Mouse (Mus musculus) stomach, postnatal 0 days (tissue): ENCODE results near the gene Hap1. TPM values are rescaled to one million over a fixed set of nuclear protein-coding genes. Genes with fewer than 3 reads are reported as not detected.

ENCODE experiments used
- ATAC-seq: fragments of 200-750 bp; cut with Nextera tagmentation; 2 replicates; pipeline ENCODE4 v1.8.0; 2017; ENCODE audit not compliant: low FRiP score, low TSS enrichment
- DNase-seq: peaks from one replicate; pipeline ENCODE4 v3.0.0-alpha.2; 2016; ENCODE audit warnings: low spot score
- H3K27ac ChIP-seq: fragments of 300-500 bp; sonication (generic); replicated peaks from 2 replicates; pipeline ENCODE4 v1.5.1; 2014; ENCODE audit warnings: mild to moderate bottlenecking, control low read depth
- H3K27me3 ChIP-seq: fragments of 300-500 bp; sonication (generic); 2 replicates; pipeline ENCODE4 v1.6.1; 2014; ENCODE audit warnings: low read length; ENCODE audit not compliant: control insufficient read depth, insufficient read depth
- H3K36me3 ChIP-seq: fragments of 300-500 bp; sonication (generic); 2 replicates; pipeline ENCODE4 v1.6.1; 2014; ENCODE audit warnings: low read length, mixed read lengths; ENCODE audit not compliant: control insufficient read depth, insufficient read depth
- H3K4me1 ChIP-seq: fragments of 300-500 bp; sonication (generic); replicated peaks from 2 replicates; pipeline ENCODE4 v1.6.1; 2014; ENCODE audit warnings: antibody characterized with exemption; ENCODE audit not compliant: control insufficient read depth, insufficient read depth
- H3K4me2 ChIP-seq: fragments of 300-500 bp; sonication (generic); replicated peaks from 2 replicates; pipeline ENCODE4 v1.6.1; 2014; ENCODE audit warnings: low read depth, mild to moderate bottlenecking, control low read depth, moderate library complexity
- H3K4me3 ChIP-seq: fragments of 300-500 bp; sonication (generic); 2 replicates; pipeline ENCODE4 v1.5.1; 2014; ENCODE audit warnings: low read depth, low read length, control low read depth
- H3K9ac ChIP-seq: fragments of 300-500 bp; sonication (generic); 2 replicates; pipeline ENCODE4 v1.6.1; 2014; ENCODE audit warnings: mild to moderate bottlenecking, low read length, control low read depth, mixed read lengths
- H3K9me3 ChIP-seq: fragments of 300-500 bp; sonication (generic); 2 replicates; pipeline ENCODE4 v1.6.1; 2016; ENCODE audit warnings: low read length; ENCODE audit not compliant: control insufficient read depth
- CTCF ChIP-seq: IDR thresholded peaks from 2 replicates; pipeline ENCODE4 v1.5.1; 2016; ENCODE audit warnings: antibody characterized with exemption, low read depth, mild to moderate bottlenecking, moderate library complexity
- EP300 ChIP-seq: optimal IDR thresholded peaks from 2 replicates; pipeline ENCODE3; 2016; ENCODE audit warnings: antibody characterized with exemption
- WGBS: fragments of 180-500 bp; shearing (Covaris S2); extraction: QIAGEN DNeasy Blood & Tissue Kit; methylation state at CpG from one replicate; pipeline ENCODE4 v1.1.7; 2014; 5-methylcytosine and 5-hydroxymethylcytosine counted together
- polyA plus RNA-seq: library from polyadenylated mRNA; unstranded; fragments of >200 nt; fragmentation: Nextera tagmentation; extraction: Ambion mirVana; gene quantifications from 2 replicates; pipeline ENCODE4 v1.2.1, GENCODE M21; 2015

Hap1 gene
- polyA plus RNA-seq, 1 experiment from 2014 or later = 7.9 TPM

GRCm38 (mm10) chr11:100357408-100357807 lies 1.5 kb upstream of the Hap1 start:
- H3K4me3 ChIP-seq = no peak overlapping the region
- no peak overlapping the region for H3K4me2 ChIP-seq
- H3K9me3 ChIP-seq = no peaks in the 10 kb centered on the region
- DNase-seq (no peak), ATAC-seq (no peak)
- no peak overlapping the region for H3K27ac ChIP-seq
- no peaks in the 10 kb centered on the region for H3K4me1 ChIP-seq
- peaks cover 3% of the 10 kb centered on the region; the same call in 1 of the 2 replicates for H3K27me3 ChIP-seq
- H3K9ac ChIP-seq = no peak overlapping the region
- H3K36me3 ChIP-seq = no peaks in the 10 kb centered on the region
- peak; percentile 26; the same call in 1 of the 2 replicates for TF ChIP-seq CTCF
- no peak for TF ChIP-seq EP300
- WGBS = 47% methylated on average over 5 of the region's 5 CpGs

GRCm38 (mm10) chr11:100356819-100357211 lies 887 bp upstream of the Hap1 start:
- peak overlapping the region; percentile 66; the same call in 1 of the 2 replicates for H3K4me3 ChIP-seq
- 21% methylated on average over 9 of the region's 9 CpGs for WGBS
- no peaks in the 10 kb centered on the region for H3K9me3 ChIP-seq
- H3K36me3 ChIP-seq = no peaks in the 10 kb centered on the region
- no peak overlapping the region for H3K27ac ChIP-seq
- TF ChIP-seq EP300 (no peak), CTCF (no peak)
- H3K27me3 ChIP-seq = peaks cover 3% of the 10 kb centered on the region; the same call in 1 of the 2 replicates
- H3K4me1 ChIP-seq = no peaks in the 10 kb centered on the region
- no peak for ATAC-seq
- DNase-seq = no peak
- peak overlapping the region; percentile 100 for H3K4me2 ChIP-seq
- H3K9ac ChIP-seq = no peak overlapping the region

GRCm38 (mm10) chr11:100355151-100355951 lies 577 bp downstream of the Hap1 start:
- Histone ChIP-seq H3K4me1 (no peaks in the 10 kb centered on the region), H3K36me3 (no peaks in the 10 kb centered on the region), H3K27ac (0 out of 2 replicates have a peak overlapping the region, but pooled peaks have one; percentile 24), H3K4me2 (peak overlapping the region; percentile 100), H3K9me3 (no peaks in the 10 kb centered on the region), H3K4me3 (peak overlapping the region; percentile 66), H3K27me3 (peaks cover 3% of the 10 kb centered on the region; the same call in 1 of the 2 replicates), H3K9ac (peak overlapping the region; percentile 61)
- ATAC-seq = peak; percentile 17; the same call in 1 of the 2 replicates
- DNase-seq = peak; percentile 50
- no peak for TF ChIP-seq EP300
- TF ChIP-seq CTCF = no peak
- WGBS = 1% methylated on average over 52 of the region's 54 CpGs

GRCm38 (mm10) chr11:100352076-100352857 lies 3.7 kb downstream of the Hap1 start:
- DNase-seq (no peak), ATAC-seq (no peak)
- Histone ChIP-seq H3K27me3 (peaks cover 3% of the 10 kb centered on the region; the same call in 1 of the 2 replicates), H3K27ac (no peak overlapping the region), H3K4me3 (no peak overlapping the region), H3K4me2 (no peak overlapping the region), H3K9ac (no peak overlapping the region), H3K36me3 (no peaks in the 10 kb centered on the region), H3K9me3 (no peaks in the 10 kb centered on the region), H3K4me1 (no peaks in the 10 kb centered on the region)
- 28% methylated on average over 10 of the region's 10 CpGs for WGBS
- TF ChIP-seq EP300 (no peak), CTCF (peak; percentile 73)

- H3K4me1 ChIP-seq = no peaks in the 10 kb centered on the region
- H3K4me2 ChIP-seq = no peak overlapping the region
- H3K36me3 ChIP-seq = no peaks in the 10 kb centered on the region
- no peak for TF ChIP-seq CTCF
- no peak for TF ChIP-seq EP300
- no peak for DNase-seq
- ATAC-seq = no peak
- H3K27ac ChIP-seq = 0 out of 2 replicates have a peak overlapping the region, but pooled peaks have one; percentile 13
- 89% methylated on average over 10 of the region's 10 CpGs for WGBS
- no peak overlapping the region for H3K4me3 ChIP-seq
- H3K9ac ChIP-seq = no peak overlapping the region
- no peaks in the 10 kb centered on the region for H3K27me3 ChIP-seq
- no peaks in the 10 kb centered on the region for H3K9me3 ChIP-seq
These were observed 11.7 kb downstream of the Hap1 start for GRCm38 (mm10) chr11:100344269-100344668.
